Comparison of ENCODE assay signal across 28 mouse cellular contexts in genomic region chr6:79846829-79847228, GRCm38 (mm10). TPM values are rescaled to one million over a fixed set of nuclear protein-coding genes. Genes with fewer than 3 reads are reported as not detected.
"Had no signal": no experiment of that assay in that cellular context is flagged by ENCODE, and none has a peak within 500 bp of the region (broad histone marks: within the 10 kb centered on the region; RNA-seq: fewer than 3 reads in every experiment).

No protein-coding gene starts in this region.

- H3K4me2 ChIP-seq: lung, embryonic 14.5 days; midbrain, embryonic 12.5 days; neural tube, embryonic 13.5 days; neural tube, embryonic 15.5 days had no signal

- H3K9me3 ChIP-seq: midbrain, embryonic 10.5 days; midbrain, embryonic 12.5 days; neural tube, embryonic 13.5 days; neural tube, embryonic 15.5 days had no signal

- H3K4me1 ChIP-seq: midbrain, embryonic 10.5 days; midbrain, embryonic 12.5 days; neural tube, embryonic 13.5 days; neural tube, embryonic 15.5 days had no signal

- DNase-seq: lung, adult 18-20 months; lung, embryonic 14.5 days; lung, postnatal 10 days; lung, postnatal 4 days; midbrain, embryonic 14.5 days; retina, postnatal 1 day; right cerebral cortex, adult 18-20 months; right cerebral cortex, postnatal 25 days; right cerebral cortex, postnatal 4 days; spleen, adult 18-20 months; thymus, adult 2 months; thymus, postnatal 25 days; thymus, postnatal 4 days had no signal

- H3K27ac ChIP-seq: midbrain, embryonic 10.5 days; midbrain, embryonic 12.5 days; neural tube, embryonic 13.5 days; neural tube, embryonic 15.5 days had no signal

- H3K9ac ChIP-seq: lung, embryonic 14.5 days; midbrain, embryonic 12.5 days; neural tube, embryonic 13.5 days; neural tube, embryonic 15.5 days had no signal

- H3K27me3 ChIP-seq: midbrain, embryonic 12.5 days; neural tube, embryonic 13.5 days; neural tube, embryonic 15.5 days had no signal

- H3K4me3 ChIP-seq: midbrain, embryonic 10.5 days; midbrain, embryonic 12.5 days; myocyte; neural tube, embryonic 13.5 days; neural tube, embryonic 15.5 days had no signal

- ATAC-seq: midbrain, embryonic 16.5 days had no signal

- H3K36me3 ChIP-seq: midbrain, embryonic 10.5 days; midbrain, embryonic 12.5 days; neural tube, embryonic 13.5 days; neural tube, embryonic 15.5 days had no signal

RNA-seq across cellular contexts. Expression of gene Gm20594, which starts 29.1 kb away (rescaled TPM):
- total RNA-seq: megakaryocyte, adult 5-6 weeks; megakaryocyte-erythroid progenitor cell, adult 5-6 weeks had no signal
- polyA plus RNA-seq: lung, embryonic 14.5 days; lung, embryonic 16.5 days; midbrain, embryonic 10.5 days; midbrain, embryonic 12.5 days; midbrain, embryonic 14.5 days; midbrain, embryonic 16.5 days; myocyte; neural tube, embryonic 11.5 days; neural tube, embryonic 13.5 days; neural tube, embryonic 15.5 days; small intestine, adult 2 months; stomach, embryonic 14.5 days; stomach, embryonic 16.5 days; testis, adult 2 months; thymus, adult 2 months; urinary bladder, adult 2 months had no signal
